ENCODE assay signal across 9 mouse cellular contexts in the genomic region with DNA sequence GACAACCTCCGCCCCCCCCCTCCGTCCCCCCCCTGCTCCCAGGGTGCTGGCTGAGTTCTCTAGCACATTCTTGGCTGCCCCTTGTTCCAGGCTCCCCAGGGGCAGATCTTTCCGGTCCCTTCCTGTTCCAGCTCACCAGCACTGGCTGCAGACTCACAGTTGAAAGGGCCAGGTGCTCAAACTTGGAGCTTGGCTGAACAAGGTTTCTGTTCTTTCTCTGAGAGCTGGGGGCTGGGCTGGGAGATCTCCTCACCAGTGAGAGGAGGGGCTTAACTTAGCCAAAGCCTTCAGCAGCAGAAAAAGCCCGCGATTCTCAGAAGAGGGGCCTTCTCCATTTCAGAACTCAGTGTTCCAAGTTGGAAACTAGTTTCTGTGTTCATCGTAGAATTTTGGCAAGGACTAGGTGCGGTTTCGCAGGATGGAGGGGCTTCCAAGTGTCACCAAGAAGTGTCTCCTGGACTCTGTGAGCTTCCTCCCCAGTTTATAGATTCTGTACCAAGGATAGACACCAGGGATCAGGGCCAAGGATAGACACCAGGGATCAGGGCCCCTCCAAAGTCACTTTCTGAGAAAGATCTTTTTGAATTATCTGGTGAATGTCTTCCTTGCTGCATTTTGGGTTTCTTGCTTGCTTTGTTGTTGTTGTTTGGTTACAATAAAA. TPM values are rescaled to one million over a fixed set of nuclear protein-coding genes. Genes with fewer than 3 reads are reported as not detected.
A peak's percentile ranks its signal among the peaks of the same experiment; 100 is the strongest.
DNase-seq lines count a peak whose midpoint lies in the region; ATAC-seq and TF ChIP-seq lines count a peak whose summit lies in the region.
"Had no signal": no experiment of that assay in that cellular context is flagged by ENCODE, and none has a peak within 500 bp of the region (broad histone marks: within the 10 kb centered on the region; RNA-seq: fewer than 3 reads in every experiment).

No protein-coding gene starts in this region.

- H3K4me3 ChIP-seq in neural tube, embryonic 15.5 days (replicated peaks): no peak overlapping the region

- H3K36me3 ChIP-seq in neural tube, embryonic 15.5 days: no peaks in the 10 kb centered on the region

- 36% methylated on average over 7 of the region's 8 CpGs for WGBS in neural tube, embryonic 15.5 days

- H3K4me2 ChIP-seq in neural tube, embryonic 15.5 days: no peak overlapping the region

- H3K9me3 ChIP-seq in neural tube, embryonic 15.5 days (replicated peaks): no peaks in the 10 kb centered on the region

- intact Hi-C loops in gastrocnemius, postnatal 36 days (cut with DNase I): no loop called here

- no peaks in the 10 kb centered on the region for H3K27me3 ChIP-seq in neural tube, embryonic 15.5 days (replicated peaks)

- no peak for ATAC-seq in neural tube, embryonic 15.5 days (ENCODE audit: low FRiP score)

- TF ChIP-seq CTCF in brain, embryonic 14.5 days (IDR thresholded peaks at IDR 0.05; ENCODE audit: borderline replicate concordance, extremely low read depth, insufficient read depth, insufficient read length): no peak

- no peaks in the 10 kb centered on the region for H3K4me1 ChIP-seq in neural tube, embryonic 15.5 days

- no peak for TF ChIP-seq POLR2A in brain, embryonic 14.5 days (IDR thresholded peaks at IDR 0.05; ENCODE audit: borderline replicate concordance, extremely low read depth, insufficient read depth, insufficient read length, poor library complexity, severe bottlenecking)

- peak; percentile 57 for DNase-seq in neural tube, embryonic 10.5 days (ENCODE audit: extremely low spot score, low spot score)
- DNase-seq in brain, embryonic 14.5 days (ENCODE audit: low read depth): peak; percentile 66
- peak; percentile 55 to 74 for DNase-seq in gastrocnemius, postnatal 36 days
- peak; percentile 80 for DNase-seq in kidney, adult 18-20 months
- DNase-seq in lung, postnatal 10 days: peak; percentile 75
- DNase-seq in thymus, postnatal 4 days: peak; percentile 72
- DNase-seq in right cerebral cortex, adult 18-20 months: no peak

- H3K27ac ChIP-seq in neural tube, embryonic 15.5 days (replicated peaks): no peak overlapping the region

- H3K9ac ChIP-seq in neural tube, embryonic 15.5 days (replicated peaks): no peak overlapping the region

RNA-seq across cellular contexts. Expression of a gene that starts 29.2 kb away (rescaled TPM):
- 5.3 and 6.3 TPM in 2 replicates for polyA plus RNA-seq in neural tube, embryonic 15.5 days (2015; fragmentation: Nextera tagmentation; extraction: Ambion mirVana)
- polyA plus RNA-seq in brain, embryonic 14.5 days (2012; rRNA removed): 5.5 and 6.7 TPM in 2 replicates
- 1 to 10 TPM; 5.7 to 6.2 TPM for total RNA-seq in gastrocnemius, postnatal 36 days (2021)
- total RNA-seq: neutrophil, adult 5-6 weeks had no signal

RNA-seq across cellular contexts. Expression of a gene that starts 52.2 kb away (rescaled TPM):
- 31.2 and 34.6 TPM in 2 replicates for polyA plus RNA-seq in neural tube, embryonic 15.5 days (2015; fragmentation: Nextera tagmentation; extraction: Ambion mirVana)
- polyA plus RNA-seq in brain, embryonic 14.5 days (2012; rRNA removed): 72.9 and 74.3 TPM in 2 replicates
- total RNA-seq in gastrocnemius, postnatal 36 days (2021): 10 to 100 TPM in 1 of 2 experiments, 1 to 10 TPM in 1; 9.7 to 10.5 TPM
